Mouse (Mus musculus) liver, adult 2 months (tissue): Measurements from ENCODE around the gene Washc1.

Source experiments
- CTCF ChIP-seq: fragments of 200-500 bp; IDR thresholded peaks from 2 replicates; pipeline ENCODE4 v1.5.1; 2011; ENCODE audit warnings: low read depth, low read length, control low read depth
- POLR2A ChIP-seq: fragments of 200-500 bp; IDR thresholded peaks from 2 replicates; pipeline ENCODE4 v1.6.1; 2011; ENCODE audit warnings: low read length, control low read depth; ENCODE audit not compliant: insufficient read depth; ENCODE audit errors: extremely low read depth

GRCm38 (mm10) chr17:66100566-66101379 lies 10.6 kb upstream of the Washc1 start:
- TF ChIP-seq CTCF (no peak), POLR2A (no peak)
